Mouse (Mus musculus): ENCODE data around the gene Dimt1.

DNA sequence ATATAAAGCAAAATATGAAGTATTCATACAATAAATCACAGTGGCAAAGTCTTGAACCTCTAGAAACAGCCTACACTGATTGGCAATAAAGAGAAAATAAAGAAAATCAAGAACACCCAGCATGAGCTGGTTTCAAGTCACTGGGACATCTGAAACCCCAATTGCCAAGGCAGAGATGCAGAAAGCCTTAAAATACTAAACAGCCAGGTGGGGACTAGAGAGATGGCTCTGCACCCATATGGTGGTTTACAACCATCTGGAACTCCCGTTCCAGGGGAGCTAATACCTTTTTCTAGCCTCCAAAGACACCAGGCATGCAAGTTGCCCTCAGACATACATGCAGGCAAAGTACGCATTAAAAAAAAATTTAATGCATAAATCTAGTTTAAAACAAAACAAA lies 51.1 kb downstream of the Dimt1 start:
- no peak for TF ChIP-seq CTCF (IDR thresholded peaks at IDR 0.05; ENCODE audit: borderline replicate concordance, insufficient read depth, low read length)
- no peak for TF ChIP-seq POLR2A (IDR thresholded peaks at IDR 0.05; ENCODE audit: low read depth, low read length)

Data from embryonic fibroblast, embryonic 13.5 days (primary cell).